Mouse (Mus musculus) small intestine, adult 2 months (tissue): ENCODE data around the gene Mrpl46. TPM values are rescaled to one million over a fixed set of nuclear protein-coding genes. Genes with fewer than 3 reads are reported as not detected.

Source experiments
- H3K27ac ChIP-seq: fragments of 200-500 bp; 2 replicates; pipeline ENCODE4 v1.5.1; 2012; ENCODE audit warnings: low read depth, low read length, control low read depth, inconsistent platforms; ENCODE audit not compliant: insufficient read depth
- H3K27me3 ChIP-seq: fragments of 200-500 bp; 2 replicates; pipeline ENCODE4 v1.6.1; 2012; ENCODE audit warnings: mild to moderate bottlenecking, moderate library complexity, low read length, inconsistent platforms; ENCODE audit not compliant: control insufficient read depth, insufficient read depth
- H3K36me3 ChIP-seq: fragments of 200-500 bp; 2 replicates; pipeline ENCODE4 v1.6.1; 2012; ENCODE audit warnings: mild to moderate bottlenecking, low read length, control low read depth, inconsistent platforms; ENCODE audit not compliant: control insufficient read depth, insufficient read depth
- H3K4me1 ChIP-seq: fragments of 200-500 bp; 2 replicates; pipeline ENCODE4 v1.6.1; 2012; ENCODE audit warnings: low read length, inconsistent platforms, mixed read lengths; ENCODE audit not compliant: control insufficient read depth, insufficient read depth, insufficient read length
- H3K4me3 ChIP-seq: fragments of 200-500 bp; 2 replicates; pipeline ENCODE4 v1.5.1; 2012; ENCODE audit warnings: low read depth, mild to moderate bottlenecking, control low read depth, inconsistent platforms, low read length, moderate library complexity
- CTCF ChIP-seq: fragments of 200-500 bp; IDR thresholded peaks from 2 replicates; pipeline ENCODE4 v1.5.1; 2012; ENCODE audit warnings: low read depth, mild to moderate bottlenecking, control low read depth, inconsistent platforms, low read length, moderate library complexity, mixed read lengths; ENCODE audit not compliant: insufficient replicate concordance, insufficient read length; ENCODE audit errors: extremely low read depth
- POLR2A ChIP-seq: fragments of 200-500 bp; IDR thresholded peaks from 2 replicates; pipeline ENCODE4 v1.6.1; 2012; ENCODE audit warnings: low read depth, mild to moderate bottlenecking, control low read depth, inconsistent platforms, low read length, moderate library complexity
- WGBS: fragments of 180-500 bp; shearing (Covaris S2); methylation state at CpG from one replicate; pipeline ENCODE4 v1.1.7; 2018; 5-methylcytosine and 5-hydroxymethylcytosine counted together
- polyA plus RNA-seq: library from polyadenylated mRNA; depleted of rRNA; stranded (reverse); fragments of >200 nt; gene quantifications from 2 replicates; pipeline ENCODE4 v1.2.3, GENCODE M21; 2012

The Mrpl46 gene
- polyA plus RNA-seq, 1 experiment, result 20.8 TPM

DNA sequence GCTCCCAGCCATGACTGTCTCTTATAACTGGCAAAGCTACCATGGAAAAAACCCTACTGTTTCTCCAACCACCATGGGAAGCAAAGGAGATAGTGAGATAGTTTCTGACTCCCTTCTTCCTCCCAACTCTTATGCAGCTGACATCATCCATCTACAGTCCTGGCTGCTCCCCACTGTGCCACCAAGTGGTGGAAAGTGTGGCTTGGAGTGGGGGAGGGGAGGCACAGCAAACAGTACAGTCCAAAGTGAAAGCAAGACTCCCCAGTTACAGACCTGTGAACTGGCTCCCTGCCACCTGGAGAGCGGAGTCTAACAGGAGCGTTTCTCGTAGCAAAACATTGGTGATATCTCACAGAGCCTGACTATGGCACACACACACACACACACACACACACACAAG, 20.5 kb upstream of the Mrpl46 start:
- 31% methylated on average over 3 of the region's 3 CpGs for WGBS
- H3K27ac ChIP-seq, result no peak overlapping the region
- H3K27me3 ChIP-seq, result no peaks in the 10 kb centered on the region
- H3K36me3 ChIP-seq, result no peaks in the 10 kb centered on the region
- no peak overlapping the region for H3K4me3 ChIP-seq
- H3K4me1 ChIP-seq, result peaks cover 7% of the 10 kb centered on the region; the same call in 1 of the 2 replicates
- TF ChIP-seq POLR2A, result no peak
- peak; percentile 25; the same call in 1 of the 2 replicates for TF ChIP-seq CTCF

GRCm38 (mm10) chr7:78799730-78800496, 16.6 kb upstream of the Mrpl46 start:
- no peak for TF ChIP-seq CTCF
- TF ChIP-seq POLR2A, result no peak
- no peaks in the 10 kb centered on the region for H3K27me3 ChIP-seq

DNA sequence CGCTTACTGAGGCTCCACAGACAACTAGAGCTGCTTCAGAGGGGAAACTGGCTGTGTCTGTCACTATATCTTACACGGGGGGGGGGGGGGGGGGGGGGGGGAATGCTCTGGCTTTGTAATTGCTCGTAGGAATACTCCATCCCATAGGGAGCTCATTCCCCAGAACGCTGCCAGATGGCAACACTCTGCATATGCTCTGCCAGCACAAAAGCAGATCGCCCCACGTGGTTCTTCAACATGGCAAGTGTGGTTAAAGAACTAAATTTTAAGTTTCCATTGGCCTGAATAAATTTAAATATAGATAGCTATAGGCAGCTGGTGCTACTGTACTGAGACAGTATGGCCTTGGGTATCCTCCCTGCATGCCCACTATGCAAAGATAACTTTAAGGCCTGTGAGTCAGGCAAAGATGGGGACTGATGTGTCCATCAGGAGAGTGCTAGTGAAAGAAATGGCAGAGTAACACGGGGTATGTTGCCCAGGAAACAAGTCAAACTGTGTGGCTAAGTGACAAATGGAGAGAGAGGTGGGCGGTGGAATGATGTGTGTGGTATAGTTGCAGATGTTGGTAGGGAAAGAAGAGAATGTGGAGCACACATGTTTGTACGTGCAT, 14.6 kb upstream of the Mrpl46 start:
- no peaks in the 10 kb centered on the region for H3K27me3 ChIP-seq
- no peaks in the 10 kb centered on the region for H3K4me1 ChIP-seq
- TF ChIP-seq CTCF (no peak), POLR2A (no peak)
- WGBS, result 57% methylated on average over 9 of the region's 9 CpGs
- no peak overlapping the region for H3K27ac ChIP-seq
- H3K36me3 ChIP-seq, result no peaks in the 10 kb centered on the region
- no peak overlapping the region for H3K4me3 ChIP-seq

More at GRCm38 (mm10) chr7:78799730-78800496, 16.6 kb upstream of the Mrpl46 start:
- Histone ChIP-seq H3K36me3 (no peaks in the 10 kb centered on the region), H3K4me1 (peaks cover 7% of the 10 kb centered on the region; the same call in 1 of the 2 replicates), H3K4me3 (no peak overlapping the region), H3K27ac (no peak overlapping the region)
- WGBS, result 68% methylated on average over 9 of the region's 9 CpGs

DNA sequence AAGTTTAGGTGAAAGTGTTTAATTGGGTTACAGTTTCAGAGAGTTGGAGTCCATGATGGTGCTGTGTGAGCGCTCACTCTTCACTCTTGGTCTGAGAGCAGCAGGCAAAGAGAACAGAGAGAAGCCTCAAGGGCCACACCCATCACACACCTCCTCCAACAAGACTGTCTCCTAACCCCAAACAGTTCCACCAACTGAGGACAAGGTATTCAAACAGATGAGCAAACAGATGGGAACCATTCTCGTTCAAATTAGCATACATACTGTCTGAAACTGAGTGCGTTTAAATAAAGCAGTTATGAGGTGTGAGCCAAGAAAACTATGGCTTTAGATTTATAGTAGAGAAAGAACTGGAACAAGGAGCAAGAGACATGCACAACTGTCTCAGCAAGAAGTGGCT, 13.3 kb upstream of the Mrpl46 start:
- 82% methylated on average over 3 of the region's 3 CpGs for WGBS

DNA sequence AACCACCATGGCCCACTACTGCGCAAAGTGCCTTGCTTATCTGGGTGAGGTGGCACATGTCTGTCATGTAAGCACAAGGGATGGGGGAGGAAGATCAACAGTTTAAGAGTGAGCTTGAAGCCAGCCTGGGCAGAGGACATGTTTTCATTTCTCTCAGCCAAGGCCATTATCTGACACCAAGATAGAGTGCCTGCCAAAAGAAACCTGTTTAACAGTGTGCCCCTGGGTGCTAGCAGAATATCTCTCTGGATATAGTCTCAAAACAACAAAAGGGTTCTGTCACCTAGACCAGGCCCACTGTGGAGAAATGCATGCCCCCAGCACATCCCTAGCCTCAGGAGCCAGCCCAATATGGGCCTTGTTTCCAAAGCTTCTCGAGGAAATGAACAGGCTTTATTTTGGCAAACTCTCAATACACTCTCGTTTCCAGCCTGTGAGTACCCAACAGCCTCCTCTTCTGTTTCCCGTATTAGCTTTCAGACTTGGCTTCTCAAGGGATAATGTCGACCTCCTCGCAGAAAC, 11.3 kb upstream of the Mrpl46 start:
- Histone ChIP-seq H3K4me3 (no peak overlapping the region), H3K4me1 (no peaks in the 10 kb centered on the region), H3K36me3 (peaks cover 3% of the 10 kb centered on the region; the same call in 1 of the 2 replicates), H3K27me3 (no peaks in the 10 kb centered on the region), H3K27ac (no peak overlapping the region)
- no peak for TF ChIP-seq CTCF
- no peak for TF ChIP-seq POLR2A
- WGBS, result 57% methylated on average over 6 of the region's 6 CpGs

More for the DNA sequence above, 13.3 kb upstream of the Mrpl46 start:
- no peak overlapping the region for H3K27ac ChIP-seq
- no peaks in the 10 kb centered on the region; the same call in 1 of the 2 replicates for H3K36me3 ChIP-seq
- no peaks in the 10 kb centered on the region for H3K4me1 ChIP-seq
- TF ChIP-seq POLR2A, result no peak
- no peak for TF ChIP-seq CTCF
- H3K4me3 ChIP-seq, result no peak overlapping the region
- no peaks in the 10 kb centered on the region for H3K27me3 ChIP-seq

GRCm38 (mm10) chr7:78793895-78794570, 10.7 kb upstream of the Mrpl46 start:
- no peaks in the 10 kb centered on the region for H3K4me1 ChIP-seq
- no peak overlapping the region for H3K27ac ChIP-seq
- no peak overlapping the region for H3K4me3 ChIP-seq
- 72% methylated on average over 13 of the region's 13 CpGs for WGBS
- no peaks in the 10 kb centered on the region for H3K27me3 ChIP-seq
- peaks cover 4% of the 10 kb centered on the region; the same call in 1 of the 2 replicates for H3K36me3 ChIP-seq
- no peak for TF ChIP-seq POLR2A
- TF ChIP-seq CTCF, result no peak
